Mouse (Mus musculus): ENCODE measurements at regions not wholly inside any gene's neighbourhood (a gene's known extent, or its start where the extent isn't known, plus 50 kb on each side); places are given as distances from the start of the nearest gene placed in this dataset.

- H3K4me1 ChIP-seq (ENCODE audit: control insufficient read depth, insufficient read depth, low read length) = no peaks in the 10 kb centered on the region
- H3K4me3 ChIP-seq (ENCODE audit: insufficient read depth, low read depth, low read length) = no peak overlapping the region
- TF ChIP-seq POLR2A (IDR thresholded peaks at IDR 0.05; ENCODE audit: insufficient read depth, low read depth, low read length) (no peak), CTCF (IDR thresholded peaks at IDR 0.05; ENCODE audit: insufficient read depth, low read depth, low read length) (no peak)
- WGBS = 97% methylated on average over 2 of the region's 2 CpGs
- H3K27ac ChIP-seq (ENCODE audit: insufficient read depth, low read depth, low read length) = no peak overlapping the region
Observed at GRCm38 (mm10) chr8:126727068-126727467, 133.3 kb upstream of the Irf2bp2 start.

- Histone ChIP-seq H3K27ac (ENCODE audit: insufficient read depth, low read depth, low read length) (no peak overlapping the region), H3K4me1 (ENCODE audit: control insufficient read depth, insufficient read depth, low read length) (no peaks in the 10 kb centered on the region; the same call in 1 of the 2 replicates), H3K4me3 (ENCODE audit: insufficient read depth, low read depth, low read length) (no peak overlapping the region)
- TF ChIP-seq CTCF (IDR thresholded peaks at IDR 0.05; ENCODE audit: insufficient read depth, low read depth, low read length) (no peak), POLR2A (IDR thresholded peaks at IDR 0.05; ENCODE audit: insufficient read depth, low read depth, low read length) (no peak)
- WGBS = 91% methylated on average over 9 of the region's 9 CpGs
Observed at GRCm38 (mm10) chr8:126723259-126724122, 129.7 kb upstream of the Irf2bp2 start.

- 62% methylated on average over 10 of the region's 10 CpGs for WGBS
Observed at GRCm38 (mm10) chr8:126721621-126722020, 127.8 kb upstream of the Irf2bp2 start.

GRCm38 (mm10) chr8:126720473-126721145, 126.8 kb upstream of the Irf2bp2 start:
- TF ChIP-seq POLR2A (IDR thresholded peaks at IDR 0.05; ENCODE audit: insufficient read depth, low read depth, low read length) (no peak), CTCF (IDR thresholded peaks at IDR 0.05; ENCODE audit: insufficient read depth, low read depth, low read length) (no peak)
- 83% methylated on average over 4 of the region's 4 CpGs for whole genome bisulfite sequencing
- no peak overlapping the region for H3K4me3 ChIP-seq (ENCODE audit: insufficient read depth, low read depth, low read length)
- H3K4me1 ChIP-seq (ENCODE audit: control insufficient read depth, insufficient read depth, low read length) = no peaks in the 10 kb centered on the region; the same call in 1 of the 2 replicates
- H3K27ac ChIP-seq (ENCODE audit: insufficient read depth, low read depth, low read length) = no peak overlapping the region

More at GRCm38 (mm10) chr8:126721621-126722020, 127.8 kb upstream of the Irf2bp2 start:
- no peak overlapping the region for H3K4me3 ChIP-seq (ENCODE audit: insufficient read depth, low read depth, low read length)
- TF ChIP-seq POLR2A (IDR thresholded peaks at IDR 0.05; ENCODE audit: insufficient read depth, low read depth, low read length) = no peak
- TF ChIP-seq CTCF (IDR thresholded peaks at IDR 0.05; ENCODE audit: insufficient read depth, low read depth, low read length) = no peak
- no peak overlapping the region for H3K27ac ChIP-seq (ENCODE audit: insufficient read depth, low read depth, low read length)
- H3K4me1 ChIP-seq (ENCODE audit: control insufficient read depth, insufficient read depth, low read length) = no peaks in the 10 kb centered on the region; the same call in 1 of the 2 replicates

- Histone ChIP-seq H3K4me1 (ENCODE audit: control insufficient read depth, insufficient read depth, low read length) (no peaks in the 10 kb centered on the region; the same call in 1 of the 2 replicates), H3K27ac (ENCODE audit: insufficient read depth, low read depth, low read length) (no peak overlapping the region), H3K4me3 (ENCODE audit: insufficient read depth, low read depth, low read length) (no peak overlapping the region)
- WGBS = 94% methylated on average over 2 of the region's 2 CpGs
- TF ChIP-seq POLR2A (IDR thresholded peaks at IDR 0.05; ENCODE audit: insufficient read depth, low read depth, low read length) (no peak), CTCF (IDR thresholded peaks at IDR 0.05; ENCODE audit: insufficient read depth, low read depth, low read length) (no peak)
Observed at GRCm38 (mm10) chr8:126719748-126720147, 126.0 kb upstream of the Irf2bp2 start.

GRCm38 (mm10) chr8:126717652-126718155, 123.9 kb upstream of the Irf2bp2 start:
- H3K4me3 ChIP-seq (ENCODE audit: insufficient read depth, low read depth, low read length) = no peak overlapping the region
- TF ChIP-seq POLR2A (IDR thresholded peaks at IDR 0.05; ENCODE audit: insufficient read depth, low read depth, low read length) (no peak), CTCF (IDR thresholded peaks at IDR 0.05; ENCODE audit: insufficient read depth, low read depth, low read length) (no peak)
- H3K4me1 ChIP-seq (ENCODE audit: control insufficient read depth, insufficient read depth, low read length) = peaks cover 2% of the 10 kb centered on the region; the same call in 1 of the 2 replicates
- WGBS = 79% methylated on average over 2 of the region's 2 CpGs
- H3K27ac ChIP-seq (ENCODE audit: insufficient read depth, low read depth, low read length) = no peak overlapping the region

GRCm38 (mm10) chr8:126715666-126716065, 121.9 kb upstream of the Irf2bp2 start:
- no peak for TF ChIP-seq POLR2A (IDR thresholded peaks at IDR 0.05; ENCODE audit: insufficient read depth, low read depth, low read length)
- TF ChIP-seq CTCF (IDR thresholded peaks at IDR 0.05; ENCODE audit: insufficient read depth, low read depth, low read length) = no peak
- 100% methylated on average over 1 of the region's 1 CpGs for whole genome bisulfite sequencing
- Histone ChIP-seq H3K4me1 (ENCODE audit: control insufficient read depth, insufficient read depth, low read length) (peaks cover 4% of the 10 kb centered on the region; the same call in 1 of the 2 replicates), H3K4me3 (ENCODE audit: insufficient read depth, low read depth, low read length) (no peak overlapping the region), H3K27ac (ENCODE audit: insufficient read depth, low read depth, low read length) (no peak overlapping the region)

GRCm38 (mm10) chr8:126713602-126714145, 119.9 kb upstream of the Irf2bp2 start:
- Histone ChIP-seq H3K4me1 (ENCODE audit: control insufficient read depth, insufficient read depth, low read length) (peaks cover 4% of the 10 kb centered on the region; the same call in 1 of the 2 replicates), H3K4me3 (ENCODE audit: insufficient read depth, low read depth, low read length) (no peak overlapping the region), H3K27ac (ENCODE audit: insufficient read depth, low read depth, low read length) (no peak overlapping the region)
- TF ChIP-seq POLR2A (IDR thresholded peaks at IDR 0.05; ENCODE audit: insufficient read depth, low read depth, low read length) = no peak
- TF ChIP-seq CTCF (IDR thresholded peaks at IDR 0.05; ENCODE audit: insufficient read depth, low read depth, low read length) = no peak
- WGBS = 46% methylated on average over 8 of the region's 8 CpGs

Data from olfactory bulb, adult 2 months (tissue).